Mouse (Mus musculus) liver, postnatal 0 days (tissue): Measurements from ENCODE around the gene A030005L19Rik.

Source experiments
- CTCF ChIP-seq: sonication (generic); IDR thresholded peaks from 2 replicates; pipeline ENCODE4 v1.5.1; 2016; ENCODE audit warnings: antibody characterized with exemption, low read depth
- EP300 ChIP-seq: IDR thresholded peaks from 2 replicates; pipeline ENCODE4 v1.6.1; 2016; ENCODE audit warnings: antibody characterized with exemption, low read depth, mild to moderate bottlenecking

GRCm38 (mm10) chr1:82880196-82880595, 32.9 kb upstream of the A030005L19Rik start:
- TF ChIP-seq CTCF (no peak), EP300 (no peak)
